Mouse (Mus musculus): ENCODE measurements around the gene Gm45844. TPM values are rescaled to one million over a fixed set of nuclear protein-coding genes. Genes with fewer than 3 reads are reported as not detected.
"Not testable (repeated sequence)": the region's sequence is repeated elsewhere in the genome, so short reads cannot be mapped to it uniquely, and the experiment has no call there.

Gene Gm45844
- 4.0 and 4.4 TPM in 2 replicates for total RNA-seq (2021)
- long read RNA-seq, partial matches to known transcripts, result 0 of 2 reads
- long read RNA-seq, other reads (novel, unspliced or antisense), result 2 of 2 reads

DNA sequence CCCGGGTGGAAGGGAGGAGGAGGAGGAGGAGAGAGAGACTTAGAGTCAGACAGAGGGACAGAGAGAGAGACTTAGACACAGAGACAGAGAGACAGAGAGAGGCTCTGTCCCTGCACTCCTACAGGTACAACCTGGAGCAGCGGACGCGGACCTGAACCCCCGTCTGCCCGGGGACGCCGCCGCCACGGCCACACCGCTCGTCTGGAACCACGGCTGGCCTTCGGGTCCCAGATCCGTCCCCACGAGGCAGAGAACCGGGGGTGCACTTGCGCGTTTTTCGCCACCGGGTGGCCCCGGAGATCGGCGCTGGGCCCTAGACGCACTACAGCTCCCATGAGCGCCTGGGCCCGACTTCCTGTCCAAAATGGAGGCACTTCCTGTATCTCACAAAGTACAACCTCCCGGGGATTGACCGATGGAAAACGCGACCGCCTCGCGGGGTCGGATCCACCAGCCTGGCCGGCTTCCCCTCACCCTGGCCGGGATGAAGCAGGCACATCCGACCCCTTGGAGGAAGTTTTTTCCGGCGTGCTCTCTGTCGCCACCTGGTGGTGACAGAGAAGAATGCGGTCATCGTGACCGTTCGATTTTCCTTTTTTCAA is at the start of gene Gm45844:
TSS of gene Gm45844 (minus strand) at position 324 of the 602 bp plus-strand sequence.
- DNase-seq, result peak; percentile 87

GRCm38 (mm10) chr7:7295595-7295994 is 17.5 kb upstream of the Gm45844 start:
- peak; percentile 30 for DNase-seq

GRCm38 (mm10) chr7:7281383-7281782 is 3.3 kb upstream of the Gm45844 start:
- no peak for DNase-seq

GRCm38 (mm10) chr7:7277556-7277955 is 533 bp downstream of the Gm45844 start:
- not testable (repeated sequence) for DNase-seq

DNA sequence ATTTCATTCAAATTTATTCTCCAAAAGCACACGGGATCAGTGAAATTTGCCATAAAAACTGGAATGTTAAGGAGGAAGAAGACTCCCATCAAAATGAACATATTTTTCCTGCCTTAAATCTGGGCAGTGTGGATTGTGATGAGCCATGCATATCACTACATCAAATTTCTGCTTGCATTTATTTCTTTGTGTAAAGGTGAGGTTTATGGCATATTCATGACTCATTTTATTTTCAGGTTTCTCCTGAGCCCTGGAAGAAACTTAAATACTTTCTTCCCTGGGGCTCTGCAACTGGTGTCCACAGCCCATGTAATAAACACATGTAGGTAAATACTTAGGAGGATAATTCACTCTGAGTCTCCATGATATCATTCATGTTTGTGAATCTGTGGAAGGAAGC is 30.9 kb downstream of the Gm45844 start, which contains the start of gene Vmn2r29:
TSS of gene Vmn2r29 (minus strand) at position 101 of the 400 bp plus-strand sequence.
- not testable (repeated sequence) for DNase-seq

DNA sequence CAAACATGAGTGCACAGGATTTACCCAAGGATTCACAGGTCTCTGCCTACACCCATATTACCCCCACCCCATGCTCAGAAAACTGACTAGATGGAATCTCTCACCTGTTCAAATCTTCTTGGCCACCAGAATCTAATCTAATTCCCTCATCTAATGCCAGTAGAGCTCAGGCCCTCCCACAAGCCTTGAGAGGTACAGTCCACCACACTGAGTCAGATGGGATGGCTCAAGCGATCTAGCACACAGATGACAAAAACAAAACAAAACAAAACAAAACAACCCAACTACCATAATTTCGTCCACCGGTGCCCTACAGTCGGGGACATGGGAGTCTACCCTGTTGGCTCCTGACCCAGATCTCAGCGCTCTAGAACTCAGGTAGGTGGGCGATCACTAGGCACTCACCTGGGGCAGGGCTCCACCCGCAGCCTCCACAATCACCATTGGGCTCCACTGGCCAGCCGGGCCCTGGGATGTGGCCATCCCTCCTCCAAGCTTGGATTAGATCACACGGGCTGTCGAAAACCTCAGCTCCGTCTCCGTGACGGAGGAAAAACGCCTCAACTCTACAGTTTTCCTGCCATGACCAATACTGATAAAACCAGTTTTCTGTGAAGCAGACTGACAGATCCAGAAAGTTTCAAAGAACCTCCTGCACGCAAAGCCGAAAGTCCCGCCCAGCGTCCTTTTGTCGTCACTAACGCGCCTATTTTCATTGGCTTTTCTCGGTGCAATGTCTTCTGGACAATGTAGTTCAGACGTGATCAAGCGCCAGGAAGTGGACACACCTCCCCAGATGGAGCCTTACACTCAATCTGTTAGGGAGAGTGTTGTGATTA is 68.6 kb downstream of the Gm45844 start, which contains the start of gene Zfp772:
TSS of gene Zfp772 (minus strand) at position 686 of the 839 bp plus-strand sequence.
- peak; percentile 13 for DNase-seq

DNA sequence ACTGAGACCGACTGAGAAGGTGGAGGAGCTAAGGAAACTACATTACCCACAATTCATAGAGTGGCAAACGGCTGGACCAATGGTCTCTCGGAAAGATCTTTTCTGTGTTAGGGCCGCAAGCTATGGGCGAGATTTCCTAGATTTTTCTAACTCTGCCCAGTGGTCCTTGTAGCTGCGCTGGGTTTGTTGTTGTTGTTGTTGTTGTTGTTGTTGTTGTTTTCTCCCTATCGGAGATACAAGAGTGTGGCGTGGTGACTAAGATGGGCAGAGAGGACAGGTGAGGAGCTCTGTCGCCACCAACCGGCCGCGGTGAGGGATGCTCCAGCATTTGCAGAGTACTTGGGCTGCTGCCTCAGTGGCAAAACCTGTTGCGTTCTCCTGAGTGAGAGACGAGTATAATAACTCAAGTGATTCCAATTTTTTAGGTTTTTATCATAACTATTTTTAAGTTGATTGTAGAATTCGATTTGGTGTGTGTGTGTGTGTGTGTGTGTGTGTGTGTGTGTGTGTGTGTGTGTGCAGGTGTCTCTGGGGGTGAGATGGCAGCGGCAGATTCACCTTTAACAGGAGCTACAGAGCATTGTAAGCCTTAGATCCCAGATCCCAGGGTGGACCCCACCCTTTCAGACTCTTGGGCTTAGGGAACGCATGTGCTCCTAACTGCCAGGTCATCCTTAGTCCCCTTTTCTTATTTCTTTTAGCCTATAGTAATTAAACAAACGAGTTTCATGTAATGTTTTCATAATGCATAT is 89.7 kb downstream of the Gm45844 start:
- peak; percentile 73 for DNase-seq

DNA sequence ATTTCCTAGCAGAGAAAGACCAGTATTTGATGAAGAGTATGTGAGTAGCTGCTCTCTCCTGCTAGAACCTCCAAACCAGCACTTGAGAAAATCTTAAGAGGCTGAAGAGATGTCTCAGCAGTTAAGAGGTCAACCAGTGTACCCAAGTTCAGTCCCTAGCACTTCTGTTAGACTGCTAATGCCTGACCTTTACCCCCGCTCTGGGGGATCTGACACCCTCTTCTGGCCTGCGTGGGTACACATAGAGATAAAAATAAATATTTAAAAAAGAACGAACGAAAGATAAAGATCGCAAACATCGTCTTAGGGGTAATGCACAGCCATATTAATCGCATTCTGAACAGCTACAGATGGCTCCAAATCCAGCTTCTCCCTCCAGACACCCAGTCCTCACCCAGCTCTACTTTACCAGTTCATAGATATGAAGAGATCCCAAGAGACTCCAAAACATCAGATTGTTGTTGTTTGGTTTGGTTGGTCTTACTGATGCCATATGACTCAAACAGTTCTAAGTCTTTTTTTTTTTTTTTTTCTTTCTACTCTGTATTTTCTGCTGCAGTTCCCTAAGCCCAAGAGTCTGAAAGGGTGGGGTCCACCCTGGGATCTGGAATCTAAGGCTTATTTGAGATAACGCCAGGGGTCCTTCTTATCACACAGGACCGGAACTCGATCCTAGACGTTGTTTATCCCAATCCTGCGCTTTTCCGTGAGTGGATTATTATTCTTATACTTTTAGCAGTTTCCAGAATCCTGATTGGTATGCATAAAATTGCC is 90.5 kb downstream of the Gm45844 start:
- DNase-seq, result no peak

- DNase-seq, result no peak
Measured at GRCm38 (mm10) chr7:7185897-7186296, 92.2 kb downstream of the Gm45844 start.

DNA sequence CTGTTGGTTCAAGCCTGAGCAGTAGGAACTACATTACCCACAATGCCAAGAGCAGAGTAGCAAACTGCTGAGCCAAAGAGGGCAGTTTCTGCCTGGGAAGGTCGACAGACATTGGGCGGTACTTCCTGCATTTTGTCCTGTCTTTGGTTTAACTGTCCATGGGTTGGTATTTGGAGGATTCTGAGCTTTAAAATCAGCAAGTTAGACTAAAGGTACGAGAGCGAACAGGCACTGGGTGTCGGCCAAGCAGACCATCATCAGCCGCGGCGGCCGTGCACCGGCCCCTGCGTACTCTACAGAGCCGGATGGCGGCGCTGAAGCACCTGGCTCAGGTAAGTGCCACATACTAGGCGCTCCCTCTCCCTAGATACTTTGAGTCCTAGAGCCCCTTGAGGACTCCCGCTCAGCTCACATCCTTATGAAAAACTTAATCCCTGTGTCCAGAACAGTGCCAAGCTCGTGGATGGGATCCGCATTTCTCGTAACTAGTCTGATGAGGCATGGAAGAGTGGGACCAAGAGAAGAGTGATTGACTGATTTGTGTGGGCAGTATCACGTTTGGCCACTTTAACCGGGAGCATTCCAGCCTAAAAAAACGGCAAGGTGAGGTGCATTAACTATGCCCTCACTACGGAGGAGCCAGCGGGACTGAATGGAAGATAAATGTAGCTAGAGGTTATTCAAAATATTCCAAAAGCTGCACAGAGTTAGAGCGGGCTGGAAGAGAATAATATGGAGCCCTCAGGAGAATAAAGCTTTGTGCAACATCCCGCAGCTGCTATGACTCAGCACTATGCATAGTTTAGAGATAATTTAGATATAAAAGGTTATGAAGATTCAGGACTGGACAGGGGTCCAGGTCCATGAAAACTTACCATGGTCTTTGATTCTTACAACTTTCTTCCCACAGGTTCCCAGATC is 106.6 kb downstream of the Gm45844 start, which contains the start of gene Zfp418:
TSS of gene Zfp418 (plus strand) at position 104 of the 921 bp plus-strand sequence.
- DNase-seq, result peak; percentile 42

Small RNA genes lying within 50 kb of the gene (microRNA-seq; reads per million reads assigned to microRNA genes)
- gene Mir5620, result 3.2 to 3.4 reads per million in 2 experiments

Other genes starting within 250 kb of the Gm45844 start
- gene Zfp954, start 156.8 kb downstream of the Gm45844 start, total RNA-seq (2021), result 12.7 and 13.8 TPM in 2 replicates
- gene Zfp773, start 141.5 kb downstream of the Gm45844 start, total RNA-seq (2021), result 1.7 and 1.9 TPM in 2 replicates
- gene Zfp418, start 107.0 kb downstream of the Gm45844 start, total RNA-seq (2021), result 2.3 and 3.4 TPM in 2 replicates
- gene Zfp772, start 68.3 kb downstream of the Gm45844 start, total RNA-seq (2021), result 5.3 and 5.8 TPM in 2 replicates
- 0.57 and 0.64 TPM in 2 replicates for gene Vmn2r29, start 31.0 kb downstream of the Gm45844 start, total RNA-seq (2021)
- gene Clcn4, start 22.6 kb upstream of the Gm45844 start, total RNA-seq (2021), result 65.3 and 75.8 TPM in 2 replicates
- gene Vmn2r30, start 59.3 kb upstream of the Gm45844 start, total RNA-seq (2021), result 0.24 and 0.67 TPM in 2 replicates
- gene Gm45783, start 96.3 kb upstream of the Gm45844 start, total RNA-seq (2021), result 2.5 and 3.1 TPM in 2 replicates
- gene Vmn2r31, start 121.4 kb upstream of the Gm45844 start, total RNA-seq (2021), result not detected in 2 replicates
- not detected in 2 replicates for gene Vmn2r32, start 201.7 kb upstream of the Gm45844 start, total RNA-seq (2021)